Mouse (Mus musculus) CH12.LX (cell line): ENCODE results near the gene Cirbp. TPM values are rescaled to one million over a fixed set of nuclear protein-coding genes. Genes with fewer than 3 reads are reported as not detected.
A peak's percentile ranks its signal among the peaks of the same experiment; 100 is the strongest.

Experiments used
- DNase-seq: peaks from one replicate; pipeline ENCODE4 v3.0.0-alpha.2; 2013; ENCODE audit errors: extremely low read depth
- H3K27ac ChIP-seq: 2 replicates; pipeline ENCODE4 v1.5.1; 2012; ENCODE audit warnings: low read depth, mild to moderate bottlenecking, control low read depth, moderate library complexity; ENCODE audit not compliant: insufficient read depth
- H3K27me3 ChIP-seq: replicated peaks from 2 replicates; pipeline ENCODE3; 2012; ENCODE audit warnings: inconsistent platforms
- H3K36me3 ChIP-seq, 2 experiments: replicated peaks in 1 of 2; 2 replicates each; pipeline versions ENCODE3 to v1.6.1; 2012; ENCODE audit warnings: inconsistent platforms in 1 of 2, low read length in 1 of 2, mild to moderate bottlenecking in 1 of 2, mixed read lengths in 1 of 2, moderate library complexity in 1 of 2; ENCODE audit not compliant: control insufficient read depth in 1 of 2, insufficient read depth in 1 of 2
- H3K4me1 ChIP-seq, 2 experiments: 2 replicates each; pipeline ENCODE4 v1.6.1; 2012; ENCODE audit warnings: inconsistent platforms in 1 of 2, moderate library complexity in 1 of 2; ENCODE audit not compliant: insufficient read depth in 2 of 2, control insufficient read depth in 1 of 2
- H3K4me2 ChIP-seq: 2 replicates; pipeline ENCODE4 v1.6.1; 2012; ENCODE audit warnings: low read depth, mild to moderate bottlenecking, control low read depth; ENCODE audit not compliant: poor library complexity, insufficient read depth, severe bottlenecking
- H3K4me3 ChIP-seq, 3 experiments: fragments of 150-350 bp in 1 of 3; sonication (generic) in 1 of 3; replicated peaks in 1 of 3; 2 replicates each; pipeline versions ENCODE3 to v1.5.1; 2011 to 2012; ENCODE audit warnings: low read depth in 2 of 3, low read length in 2 of 3, mild to moderate bottlenecking in 2 of 3, moderate library complexity in 2 of 3, control low read depth in 1 of 3, improper control_type of control experiment in 1 of 3, inconsistent platforms in 1 of 3, mixed read lengths in 1 of 3; ENCODE audit not compliant: poor library complexity in 1 of 3
- H3K79me2 ChIP-seq: replicated peaks from 2 replicates; pipeline ENCODE4 v1.6.1; 2012; ENCODE audit warnings: mild to moderate bottlenecking, moderate library complexity; ENCODE audit not compliant: control insufficient read depth, poor library complexity, insufficient read depth, severe bottlenecking; ENCODE audit errors: extremely low read depth
- H3K9ac ChIP-seq: 2 replicates; pipeline ENCODE4 v1.6.1; 2012; ENCODE audit warnings: low read depth, mild to moderate bottlenecking, control low read depth, moderate library complexity; ENCODE audit not compliant: insufficient read depth
- H3K9me3 ChIP-seq: replicated peaks from 2 replicates; pipeline ENCODE3; 2012; ENCODE audit warnings: low read length, inconsistent platforms, mixed read lengths
- BHLHE40 ChIP-seq: IDR thresholded peaks from 2 replicates; pipeline ENCODE4 v1.6.1; 2011; ENCODE audit warnings: mild to moderate bottlenecking, low read depth, low read length, improper control_type of control experiment
- CHD1 ChIP-seq: IDR thresholded peaks from 2 replicates; pipeline ENCODE4 v1.6.1; 2012; ENCODE audit warnings: low read depth, low read length, improper control_type of control experiment, inconsistent platforms
- CHD2 ChIP-seq: IDR thresholded peaks from 2 replicates; pipeline ENCODE4 v1.6.1; 2011; ENCODE audit warnings: low read length, improper control_type of control experiment
- E2F4 ChIP-seq: IDR thresholded peaks from 2 replicates; pipeline ENCODE4 v1.6.1; 2011; ENCODE audit warnings: low read depth, low read length, improper control_type of control experiment; ENCODE audit not compliant: insufficient replicate concordance
- ELF1 ChIP-seq: IDR thresholded peaks from 2 replicates; pipeline ENCODE4 v1.6.1; 2014; ENCODE audit warnings: low read depth, mild to moderate bottlenecking, inconsistent platforms, low read length, improper control_type of control experiment
- EP300 ChIP-seq: IDR thresholded peaks from 2 replicates; pipeline ENCODE4 v1.6.1; 2011; ENCODE audit warnings: low read length, improper control_type of control experiment
- ETS1 ChIP-seq: conservative IDR thresholded peaks from 2 replicates; pipeline ENCODE4 v1.6.1; 2012; ENCODE audit warnings: low read depth, mild to moderate bottlenecking, inconsistent platforms, low read length, improper control_type of control experiment, moderate library complexity
- IRF4 ChIP-seq: IDR thresholded peaks from 2 replicates; pipeline ENCODE4 v1.6.1; 2014; ENCODE audit warnings: low read depth, mild to moderate bottlenecking, inconsistent platforms, low read length, improper control_type of control experiment
- JUN ChIP-seq: IDR thresholded peaks from 2 replicates; pipeline ENCODE4 v1.6.1; 2011; ENCODE audit warnings: low read depth, mild to moderate bottlenecking, low read length, improper control_type of control experiment, moderate library complexity; ENCODE audit not compliant: insufficient read depth
- JUND ChIP-seq: conservative IDR thresholded peaks from 2 replicates; pipeline ENCODE4 v1.6.1; 2011; ENCODE audit warnings: low read depth, low read length, improper control_type of control experiment
- KAT2A ChIP-seq: IDR thresholded peaks from 2 replicates; pipeline ENCODE4 v1.6.1; 2012; ENCODE audit warnings: low read length, improper control_type of control experiment, inconsistent platforms; ENCODE audit not compliant: insufficient replicate concordance
- MAFK ChIP-seq: IDR thresholded peaks from 2 replicates; pipeline ENCODE4 v1.6.1; 2011; ENCODE audit warnings: low read length, improper control_type of control experiment; ENCODE audit not compliant: insufficient replicate concordance
- MAX ChIP-seq: IDR thresholded peaks from 2 replicates; pipeline ENCODE4 v1.6.1; 2011; ENCODE audit warnings: low read length, improper control_type of control experiment
- MAZ ChIP-seq: IDR thresholded peaks from 2 replicates; pipeline ENCODE4 v1.6.1; 2012; ENCODE audit warnings: low read depth, mild to moderate bottlenecking, inconsistent platforms, low read length, improper control_type of control experiment, moderate library complexity
- MEF2A ChIP-seq: IDR thresholded peaks from 2 replicates; pipeline ENCODE4 v1.6.1; 2014; ENCODE audit warnings: low read depth, mild to moderate bottlenecking, inconsistent platforms, low read length, improper control_type of control experiment, borderline replicate concordance
- MYC ChIP-seq: IDR thresholded peaks from 2 replicates; pipeline ENCODE4 v1.6.1; 2011; ENCODE audit warnings: low read depth, mild to moderate bottlenecking, improper control_type of control experiment, low read length
- NELFE ChIP-seq: IDR thresholded peaks from 2 replicates; pipeline ENCODE4 v1.6.1; 2011; ENCODE audit warnings: low read depth, low read length, improper control_type of control experiment
- PAX5 ChIP-seq: IDR thresholded peaks from 2 replicates; pipeline ENCODE4 v1.6.1; 2012; ENCODE audit warnings: low read length, inconsistent platforms, mixed read lengths
- POLR2A ChIP-seq: IDR thresholded peaks from 2 replicates; pipeline ENCODE4 v1.6.1; 2011; ENCODE audit warnings: low read depth, mild to moderate bottlenecking, improper control_type of control experiment, low read length
- POLR2AphosphoS2 ChIP-seq: IDR thresholded peaks from 2 replicates; pipeline ENCODE4 v1.6.1; 2011; ENCODE audit warnings: low read depth, low read length, improper control_type of control experiment
- RAD21 ChIP-seq: IDR thresholded peaks from 2 replicates; pipeline ENCODE4 v1.6.1; 2011; ENCODE audit warnings: low read depth, mild to moderate bottlenecking, low read length, improper control_type of control experiment, moderate library complexity
- RCOR1 ChIP-seq: conservative IDR thresholded peaks from 2 replicates; pipeline ENCODE4 v1.6.1; 2012; ENCODE audit warnings: low read depth, mild to moderate bottlenecking, inconsistent platforms, low read length, improper control_type of control experiment
- SIN3A ChIP-seq: IDR thresholded peaks from 2 replicates; pipeline ENCODE4 v1.6.1; 2012; ENCODE audit warnings: low read length, improper control_type of control experiment, inconsistent platforms
- SMC3 ChIP-seq: IDR thresholded peaks from 2 replicates; pipeline ENCODE4 v1.6.1; 2011; ENCODE audit warnings: low read depth, low read length, improper control_type of control experiment
- TBP ChIP-seq: conservative IDR thresholded peaks from 2 replicates; pipeline ENCODE4 v1.6.1; 2011; ENCODE audit warnings: low read depth, low read length, improper control_type of control experiment
- UBTF ChIP-seq: IDR thresholded peaks from 2 replicates; pipeline ENCODE4 v1.6.1; 2012; ENCODE audit warnings: low read depth, mild to moderate bottlenecking, inconsistent platforms, low read length, improper control_type of control experiment, moderate library complexity
- USF1 ChIP-seq: IDR thresholded peaks from 2 replicates; pipeline ENCODE4 v1.6.1; 2014; ENCODE audit warnings: low read depth, mild to moderate bottlenecking, inconsistent platforms, low read length, improper control_type of control experiment
- ZKSCAN1 ChIP-seq: IDR thresholded peaks from 2 replicates; pipeline ENCODE4 v1.6.1; 2012; ENCODE audit warnings: low read depth, inconsistent platforms, low read length, improper control_type of control experiment, borderline replicate concordance
- ZNF384 ChIP-seq: IDR thresholded peaks from 2 replicates; pipeline ENCODE4 v1.6.1; 2012; ENCODE audit warnings: low read depth, low read length, improper control_type of control experiment, inconsistent platforms
- dilution Hi-C: fragments of 300-500 bp; cut with MboI; formaldehyde crosslinking; loops from 2 replicates; pipeline ENCODE4 v1.14.3; 2020; ENCODE audit warnings: low sequenced_read_pairs; ENCODE audit not compliant: extremely low pct_unique_long_range_greater_than_20kb, extremely low pct_ligation_motif_present
- in situ Hi-C: fragments of 300-500 bp; cut with MboI; formaldehyde crosslinking; loops from 3 replicates; pipeline ENCODE4 v1.14.3; 2019; ENCODE audit warnings: low sequenced_read_pairs, low pct_ligation_motif_present, low pct_unique_long_range_greater_than_20kb, mixed read lengths
- polyA plus RNA-seq: library from polyadenylated mRNA; unstranded; fragments of >175 nt; gene quantifications from 2 replicates; pipeline ENCODE4 v1.2.1, GENCODE M21; 2012; ENCODE audit warnings: low read depth; ENCODE audit not compliant: insufficient read length
- total RNA-seq, 2 experiments: library from RNA; depleted of rRNA; stranded (reverse); fragments of 300-350 nt in 1 of 2; fragments of >200 nt in 1 of 2; gene quantifications; 2 replicates each; pipeline ENCODE4 v1.2.3; 2012 to 2014

The Cirbp gene
- total and polyA plus RNA-seq, 3 experiments = 27.0 to 40.2 (median 34.4) TPM

DNA sequence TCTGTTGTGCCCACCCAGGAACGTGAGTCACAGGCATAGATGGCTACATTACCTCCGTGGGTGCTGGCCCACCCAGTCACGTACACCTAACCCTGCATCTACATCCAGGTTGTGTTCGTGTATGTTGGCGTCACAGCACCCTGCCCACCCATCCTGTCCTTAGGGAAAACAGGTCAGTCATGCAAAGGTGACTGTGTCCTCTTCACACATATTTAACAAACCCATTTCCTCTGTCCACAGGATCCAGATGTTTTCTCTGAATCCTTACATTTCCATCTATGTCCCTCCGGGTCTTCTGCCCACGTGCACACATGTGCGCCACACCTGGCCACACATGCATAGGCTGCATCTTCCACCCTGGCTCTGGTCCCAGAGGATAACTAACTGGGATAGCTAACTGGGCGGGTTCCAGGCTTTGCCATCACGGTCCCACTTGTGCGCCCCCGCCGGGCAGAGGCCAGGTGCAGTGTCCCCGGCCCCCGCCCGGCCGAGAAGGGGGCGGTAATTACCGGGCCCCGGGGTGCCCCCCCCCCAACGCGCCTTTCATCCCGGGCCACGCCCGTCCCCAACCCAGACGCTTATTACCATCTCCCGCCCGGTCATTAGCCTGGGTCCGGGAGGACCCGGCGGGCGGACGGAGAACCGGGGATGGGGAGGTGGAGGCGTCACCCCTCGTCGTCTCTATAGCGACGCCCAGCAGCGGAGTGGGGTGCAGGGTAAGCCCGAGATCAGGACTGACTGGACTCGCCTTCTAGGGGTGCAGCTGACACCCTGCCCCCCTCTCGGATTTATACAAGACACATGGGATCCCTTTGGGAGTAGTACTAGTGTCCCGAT, 1.4 kb upstream of the Cirbp start:
- Histone ChIP-seq H3K27me3 (no peaks in the 10 kb centered on the region), H3K4me3 (peak overlapping the region in 2 of 3 experiments; percentile 5 to 61), H3K36me3 (peaks cover 0 to 2% of the 10 kb centered on the region in 2 experiments), H3K9me3 (no peaks in the 10 kb centered on the region)
- no peak for DNase-seq
- in situ Hi-C loops = no loop called here
- no peak for TF ChIP-seq ZNF384
- TF ChIP-seq UBTF = 0 out of 2 replicates have a peak, but pooled peaks have one; percentile 53
- TF ChIP-seq RCOR1 = no peak; the same call in 1 of the 2 replicates
- no peak; the same call in 1 of the 2 replicates for TF ChIP-seq ELF1
- no peak for TF ChIP-seq PAX5
- TF ChIP-seq MEF2A = no peak
- TF ChIP-seq BHLHE40 = peak; percentile 43; the same call in 1 of the 2 replicates
- TF ChIP-seq TBP = no peak
- TF ChIP-seq, all 38 proteins: peak for 2
- Histone ChIP-seq H3K4me2 (peak overlapping the region; percentile 69), H3K27ac (no peak overlapping the region), H3K4me1 (peaks cover 27 to 75% of the 10 kb centered on the region in 2 experiments), H3K9ac (peak overlapping the region; percentile 58), H3K79me2 (peaks cover 10% of the 10 kb centered on the region)
- dilution Hi-C loops = no loop called here

DNA sequence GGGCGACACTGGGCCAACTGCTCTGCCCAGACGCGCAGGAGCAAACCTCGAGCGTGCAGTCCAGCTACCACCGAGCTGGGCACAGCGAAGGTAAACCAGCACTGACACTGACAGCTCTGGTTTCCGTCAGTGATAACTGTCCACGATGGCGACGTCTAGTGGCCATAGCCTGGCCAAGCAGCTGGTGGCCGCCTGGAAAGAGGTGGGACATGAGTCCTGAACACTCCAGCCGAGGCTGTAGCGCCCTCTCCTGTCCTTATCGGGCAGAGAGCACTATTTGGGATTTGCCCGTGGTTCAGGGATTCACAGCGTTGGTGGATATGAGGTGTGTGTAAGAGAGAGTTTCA, 814 bp upstream of the Cirbp start:
- peak; percentile 93 for DNase-seq
- Histone ChIP-seq H3K79me2 (peaks cover 16% of the 10 kb centered on the region), H3K9ac (peak overlapping the region; percentile 68), H3K4me3 (peak overlapping the region in 2 of 3 experiments; percentile 30 to 61), H3K4me2 (peak overlapping the region; percentile 95), H3K27me3 (no peaks in the 10 kb centered on the region), H3K9me3 (no peaks in the 10 kb centered on the region), H3K4me1 (peaks cover 27 to 76% of the 10 kb centered on the region in 2 experiments), H3K27ac (no peak overlapping the region), H3K36me3 (peaks cover 3 to 7% of the 10 kb centered on the region in 2 experiments)
- dilution Hi-C loops (no loop called here), in situ Hi-C loops (no loop called here)
- TF ChIP-seq E2F4 (no peak), MAFK (no peak), RAD21 (peak; percentile 100), MEF2A (peak; percentile 68), SIN3A (peak; percentile 96), POLR2A (peak; percentile 53), IRF4 (peak; percentile 76), SMC3 (peak; percentile 99), USF1 (no peak), PAX5 (no peak), CHD2 (no peak), MAZ (no peak; the same call in none of the 2 replicates), EP300 (no peak), RCOR1 (no peak), ELF1 (peak; percentile 60; the same call in 1 of the 2 replicates), JUN (no peak), MYC (peak; percentile 63; the same call in 1 of the 2 replicates), MAX (no peak; the same call in 1 of the 2 replicates), BHLHE40 (peak; percentile 36; the same call in 1 of the 2 replicates), TBP (0 out of 2 replicates have a peak, but pooled peaks have one; percentile 56), JUND (no peak), UBTF (no peak), NELFE (peak; percentile 80; the same call in 1 of the 2 replicates), KAT2A (no peak), ZKSCAN1 (no peak), ETS1 (peak; percentile 45; the same call in 1 of the 2 replicates), POLR2AphosphoS2 (no peak; the same call in 1 of the 2 replicates), CHD1 (no peak)
